Mouse (Mus musculus) kidney, embryonic 14.5 days (tissue): ENCODE results near the gene Plcb4. TPM values are rescaled to one million over a fixed set of nuclear protein-coding genes. Genes with fewer than 3 reads are reported as not detected.

Experiments
- ATAC-seq: fragments of 200-750 bp; cut with Nextera tagmentation; 2 replicates; pipeline ENCODE4 v1.8.0; 2017; ENCODE audit warnings: moderate number of reproducible peaks, mild to moderate bottlenecking, moderate TSS enrichment, moderate library complexity; ENCODE audit not compliant: low FRiP score, low TSS enrichment
- H3K27ac ChIP-seq: fragments of 300-500 bp; sonication (generic); 2 replicates; pipeline ENCODE4 v1.5.1; 2014; ENCODE audit warnings: low read depth, mild to moderate bottlenecking, low read length, moderate library complexity, mixed read lengths
- H3K27me3 ChIP-seq: fragments of 300-500 bp; sonication (generic); 2 replicates; pipeline ENCODE4 v1.6.1; 2014; ENCODE audit warnings: mild to moderate bottlenecking, low read length; ENCODE audit not compliant: control insufficient read depth, insufficient read depth
- H3K36me3 ChIP-seq: fragments of 300-500 bp; sonication (generic); 2 replicates; pipeline ENCODE4 v1.6.1; 2014; ENCODE audit warnings: low read length, mixed read lengths; ENCODE audit not compliant: control insufficient read depth, insufficient read depth
- H3K4me1 ChIP-seq: fragments of 300-500 bp; sonication (generic); 2 replicates; pipeline ENCODE4 v1.6.1; 2014; ENCODE audit warnings: low read length, mixed read lengths; ENCODE audit not compliant: control insufficient read depth, insufficient read depth
- H3K4me2 ChIP-seq: fragments of 300-500 bp; sonication (generic); replicated peaks from 2 replicates; pipeline ENCODE4 v1.6.1; 2014; ENCODE audit warnings: low read depth, mild to moderate bottlenecking, low read length
- H3K4me3 ChIP-seq: fragments of 300-500 bp; sonication (generic); 2 replicates; pipeline ENCODE4 v1.5.1; 2014; ENCODE audit warnings: mild to moderate bottlenecking, low read length
- H3K9ac ChIP-seq: fragments of 300-500 bp; sonication (generic); 2 replicates; pipeline ENCODE4 v1.6.1; 2014; ENCODE audit warnings: low read depth, mild to moderate bottlenecking, low read length, moderate library complexity
- H3K9me3 ChIP-seq: fragments of 300-500 bp; sonication (generic); 2 replicates; pipeline ENCODE4 v1.6.1; 2016; ENCODE audit warnings: low read length; ENCODE audit not compliant: control insufficient read depth
- WGBS: fragments of 180-500 bp; shearing (Covaris S2); extraction: QIAGEN DNeasy Blood & Tissue Kit; methylation state at CpG from one replicate; pipeline ENCODE4 v1.1.7; 2014; 5-methylcytosine and 5-hydroxymethylcytosine counted together
- polyA plus RNA-seq: library from polyadenylated mRNA; unstranded; fragments of >200 nt; fragmentation: Nextera tagmentation; extraction: Ambion mirVana; gene quantifications from 2 replicates; pipeline ENCODE4 v1.2.1, GENCODE M21; 2014

Gene Plcb4
- polyA plus RNA-seq, 1 experiment from 2014 or later: 21.2 TPM

GRCm38 (mm10) chr2:135947839-135948238 is 289.0 kb downstream of the Plcb4 start:
- Histone ChIP-seq H3K4me2 (no peak overlapping the region), H3K27ac (no peak overlapping the region), H3K9ac (no peak overlapping the region), H3K4me3 (no peak overlapping the region), H3K27me3 (no peaks in the 10 kb centered on the region), H3K4me1 (no peaks in the 10 kb centered on the region), H3K36me3 (no peaks in the 10 kb centered on the region), H3K9me3 (no peaks in the 10 kb centered on the region)
- ATAC-seq: no peak
- WGBS: 75% methylated on average over 1 of the region's 1 CpGs

GRCm38 (mm10) chr2:135954760-135955548 is 296.1 kb downstream of the Plcb4 start:
- Histone ChIP-seq H3K4me1 (no peaks in the 10 kb centered on the region), H3K4me2 (no peak overlapping the region), H3K36me3 (no peaks in the 10 kb centered on the region; the same call in 1 of the 2 replicates), H3K4me3 (no peak overlapping the region), H3K27me3 (no peaks in the 10 kb centered on the region), H3K9me3 (no peaks in the 10 kb centered on the region), H3K9ac (no peak overlapping the region), H3K27ac (no peak overlapping the region)
- ATAC-seq: no peak
- WGBS: 78% methylated on average over 13 of the region's 13 CpGs

GRCm38 (mm10) chr2:135955796-135956195 is 297.0 kb downstream of the Plcb4 start:
- H3K4me1 ChIP-seq: no peaks in the 10 kb centered on the region
- no peak overlapping the region for H3K9ac ChIP-seq
- 73% methylated on average over 8 of the region's 8 CpGs for WGBS
- H3K36me3 ChIP-seq: no peaks in the 10 kb centered on the region; the same call in 1 of the 2 replicates
- H3K4me3 ChIP-seq: no peak overlapping the region
- H3K9me3 ChIP-seq: no peaks in the 10 kb centered on the region
- no peak for ATAC-seq
- H3K4me2 ChIP-seq: no peak overlapping the region
- no peak overlapping the region for H3K27ac ChIP-seq
- no peaks in the 10 kb centered on the region for H3K27me3 ChIP-seq

GRCm38 (mm10) chr2:135957689-135958088 is 298.9 kb downstream of the Plcb4 start:
- H3K4me3 ChIP-seq: no peak overlapping the region
- H3K27me3 ChIP-seq: no peaks in the 10 kb centered on the region
- H3K27ac ChIP-seq: no peak overlapping the region
- no peak overlapping the region for H3K4me2 ChIP-seq
- WGBS: 33% methylated on average over 7 of the region's 7 CpGs
- no peak overlapping the region for H3K9ac ChIP-seq
- ATAC-seq: peak; percentile 68; the same call in 1 of the 2 replicates
- H3K9me3 ChIP-seq: no peaks in the 10 kb centered on the region
- no peaks in the 10 kb centered on the region for H3K4me1 ChIP-seq
- H3K36me3 ChIP-seq: no peaks in the 10 kb centered on the region; the same call in 1 of the 2 replicates

- WGBS: 93% methylated on average over 17 of the region's 17 CpGs
- Histone ChIP-seq H3K27me3 (no peaks in the 10 kb centered on the region), H3K27ac (no peak overlapping the region), H3K9ac (no peak overlapping the region), H3K4me2 (no peak overlapping the region), H3K4me3 (no peak overlapping the region), H3K36me3 (no peaks in the 10 kb centered on the region; the same call in 1 of the 2 replicates), H3K4me1 (no peaks in the 10 kb centered on the region), H3K9me3 (no peaks in the 10 kb centered on the region)
- ATAC-seq: no peak
These were observed 299.6 kb downstream of the Plcb4 start for GRCm38 (mm10) chr2:135958453-135958852.

- 88% methylated on average over 14 of the region's 14 CpGs for WGBS
- H3K36me3 ChIP-seq: no peaks in the 10 kb centered on the region; the same call in 1 of the 2 replicates
- H3K27me3 ChIP-seq: no peaks in the 10 kb centered on the region
- no peaks in the 10 kb centered on the region for H3K4me1 ChIP-seq
- H3K4me2 ChIP-seq: no peak overlapping the region
- ATAC-seq: no peak
- H3K27ac ChIP-seq: no peak overlapping the region
- H3K9me3 ChIP-seq: no peaks in the 10 kb centered on the region
- H3K4me3 ChIP-seq: no peak overlapping the region
- H3K9ac ChIP-seq: no peak overlapping the region
These were observed 304.3 kb downstream of the Plcb4 start for GRCm38 (mm10) chr2:135963089-135963488.

GRCm38 (mm10) chr2:135966871-135967557 is 308.2 kb downstream of the Plcb4 start:
- H3K27ac ChIP-seq: no peak overlapping the region
- no peaks in the 10 kb centered on the region for H3K27me3 ChIP-seq
- no peaks in the 10 kb centered on the region for H3K36me3 ChIP-seq
- no peaks in the 10 kb centered on the region for H3K9me3 ChIP-seq
- WGBS: 62% methylated on average over 16 of the region's 16 CpGs
- ATAC-seq: no peak
- no peak overlapping the region for H3K4me3 ChIP-seq
- H3K4me2 ChIP-seq: no peak overlapping the region
- no peak overlapping the region for H3K9ac ChIP-seq
- H3K4me1 ChIP-seq: no peaks in the 10 kb centered on the region

GRCm38 (mm10) chr2:135968159-135968558 is 309.3 kb downstream of the Plcb4 start:
- Histone ChIP-seq H3K4me3 (no peak overlapping the region), H3K4me1 (no peaks in the 10 kb centered on the region), H3K27ac (no peak overlapping the region), H3K9me3 (no peaks in the 10 kb centered on the region), H3K4me2 (no peak overlapping the region), H3K27me3 (no peaks in the 10 kb centered on the region), H3K9ac (no peak overlapping the region), H3K36me3 (no peaks in the 10 kb centered on the region)
- peak; percentile 79 for ATAC-seq
- 63% methylated on average over 12 of the region's 12 CpGs for WGBS

GRCm38 (mm10) chr2:135970902-135971301 is 312.1 kb downstream of the Plcb4 start:
- H3K36me3 ChIP-seq: no peaks in the 10 kb centered on the region
- H3K27ac ChIP-seq: no peak overlapping the region
- H3K27me3 ChIP-seq: no peaks in the 10 kb centered on the region
- WGBS: 96% methylated on average over 4 of the region's 4 CpGs
- no peaks in the 10 kb centered on the region for H3K9me3 ChIP-seq
- H3K9ac ChIP-seq: no peak overlapping the region
- ATAC-seq: no peak
- H3K4me2 ChIP-seq: no peak overlapping the region
- H3K4me3 ChIP-seq: no peak overlapping the region
- H3K4me1 ChIP-seq: no peaks in the 10 kb centered on the region
